Mouse (Mus musculus): Measurements from ENCODE around the gene Snhg11.

DNA sequence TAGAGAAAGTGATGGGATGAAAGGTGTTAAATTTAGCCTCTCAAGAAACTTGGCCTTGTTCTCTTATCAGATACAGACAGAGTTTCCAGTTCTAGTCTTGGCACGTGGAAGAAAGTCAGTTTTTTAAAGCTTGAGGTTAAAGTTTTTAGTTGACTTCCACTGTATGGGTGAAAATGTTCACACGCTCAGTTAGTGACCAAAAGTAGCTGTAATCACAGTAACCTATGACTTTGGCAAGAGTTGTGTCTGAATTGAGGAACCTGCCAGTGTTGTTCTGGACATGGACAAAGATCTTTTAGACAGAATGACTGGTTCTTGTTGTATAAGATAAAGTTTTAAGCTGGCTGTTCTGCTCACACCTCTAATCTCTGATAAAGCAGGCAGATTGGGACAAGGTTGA, 37.8 kb downstream of the Snhg11 start:
- TF ChIP-seq TAL1 (IDR thresholded peaks at IDR 0.05; ENCODE audit: low read length) (no peak), EP300 (IDR thresholded peaks at IDR 0.05; ENCODE audit: low read depth in 1 of 2, low read length in 2 of 2) (peak; percentile 26 to 48; a peak in 2 of 4 replicates), ZMIZ1 (IDR thresholded peaks at IDR 0.05; ENCODE audit: low read depth, low read length) (no peak), ZNF384 (IDR thresholded peaks at IDR 0.05; ENCODE audit: low read depth, low read length) (no peak), TBP (IDR thresholded peaks at IDR 0.05; ENCODE audit: low read depth, low read length) (no peak), POLR2A (IDR thresholded peaks at IDR 0.05; ENCODE audit: control insufficient read depth in 1 of 2, insufficient read depth in 1 of 2, low read depth in 1 of 2, low read length in 2 of 2, poor library complexity in 1 of 2) (no peak), RAD21 (IDR thresholded peaks at IDR 0.05; ENCODE audit: low read depth, low read length) (no peak)
